Mouse (Mus musculus): Measurements from ENCODE around the gene 4930467E23Rik. TPM values are rescaled to one million over a fixed set of nuclear protein-coding genes. Genes with fewer than 3 reads are reported as not detected.
"Not testable (repeated sequence)": the region's sequence is repeated elsewhere in the genome, so short reads cannot be mapped to it uniquely, and the experiment has no call there.

The 4930467E23Rik gene
- polyA plus RNA-seq, 1 experiment from 2014 or later: not detected

GRCm38 (mm10) chr8:19701326-19701725, 28.1 kb upstream of the 4930467E23Rik start:
- not testable (repeated sequence) for ATAC-seq (ENCODE audit: low FRiP score, low TSS enrichment)
- 94% methylated on average over 2 of the region's 2 CpGs for WGBS

GRCm38 (mm10) chr8:19702276-19702675, 27.1 kb upstream of the 4930467E23Rik start:
- H3K4me1 ChIP-seq (ENCODE audit: control insufficient read depth, insufficient read depth, low read length); H3K9ac ChIP-seq (ENCODE audit: low read depth, low read length); H3K4me3 ChIP-seq (ENCODE audit: low read length); H3K36me3 ChIP-seq (ENCODE audit: control insufficient read depth, insufficient read depth, low read length); H3K27ac ChIP-seq (ENCODE audit: low read depth, low read length); H3K4me2 ChIP-seq (replicated peaks; ENCODE audit: low read depth, low read length); ATAC-seq (ENCODE audit: low FRiP score, low TSS enrichment); H3K27me3 ChIP-seq (ENCODE audit: control insufficient read depth, insufficient read depth, low read length); H3K9me3 ChIP-seq (ENCODE audit: control insufficient read depth, low read length): not testable (repeated sequence)
- 74% methylated on average over 1 of the region's 2 CpGs for WGBS

More at GRCm38 (mm10) chr8:19701326-19701725, 28.1 kb upstream of the 4930467E23Rik start:
- not testable (repeated sequence) for H3K4me2 ChIP-seq (replicated peaks; ENCODE audit: low read depth, low read length); H3K27ac ChIP-seq (ENCODE audit: low read depth, low read length); H3K9me3 ChIP-seq (ENCODE audit: control insufficient read depth, low read length); H3K4me3 ChIP-seq (ENCODE audit: low read length); H3K4me1 ChIP-seq (ENCODE audit: control insufficient read depth, insufficient read depth, low read length); H3K36me3 ChIP-seq (ENCODE audit: control insufficient read depth, insufficient read depth, low read length); H3K9ac ChIP-seq (ENCODE audit: low read depth, low read length); H3K27me3 ChIP-seq (ENCODE audit: control insufficient read depth, insufficient read depth, low read length)

GRCm38 (mm10) chr8:19702972-19703709, 26.2 kb upstream of the 4930467E23Rik start:
- not testable (repeated sequence) for H3K36me3 ChIP-seq (ENCODE audit: control insufficient read depth, insufficient read depth, low read length); H3K27me3 ChIP-seq (ENCODE audit: control insufficient read depth, insufficient read depth, low read length); H3K4me2 ChIP-seq (replicated peaks; ENCODE audit: low read depth, low read length); H3K27ac ChIP-seq (ENCODE audit: low read depth, low read length); H3K9me3 ChIP-seq (ENCODE audit: control insufficient read depth, low read length); H3K4me1 ChIP-seq (ENCODE audit: control insufficient read depth, insufficient read depth, low read length); H3K4me3 ChIP-seq (ENCODE audit: low read length); H3K9ac ChIP-seq (ENCODE audit: low read depth, low read length)
- ATAC-seq (ENCODE audit: low FRiP score, low TSS enrichment): peak; percentile 96
- 43% methylated on average over 13 of the region's 13 CpGs for WGBS

- not testable (repeated sequence) for H3K4me2 ChIP-seq (replicated peaks; ENCODE audit: low read depth, low read length); H3K27me3 ChIP-seq (ENCODE audit: control insufficient read depth, insufficient read depth, low read length); H3K4me1 ChIP-seq (ENCODE audit: control insufficient read depth, insufficient read depth, low read length); H3K9ac ChIP-seq (ENCODE audit: low read depth, low read length); H3K27ac ChIP-seq (ENCODE audit: low read depth, low read length); H3K9me3 ChIP-seq (ENCODE audit: control insufficient read depth, low read length); H3K4me3 ChIP-seq (ENCODE audit: low read length); ATAC-seq (ENCODE audit: low FRiP score, low TSS enrichment); H3K36me3 ChIP-seq (ENCODE audit: control insufficient read depth, insufficient read depth, low read length)
Observed at GRCm38 (mm10) chr8:19703906-19704305, 25.5 kb upstream of the 4930467E23Rik start.

GRCm38 (mm10) chr8:19704441-19705215, 24.7 kb upstream of the 4930467E23Rik start:
- 80% methylated on average over 1 of the region's 4 CpGs for WGBS
- not testable (repeated sequence) for H3K4me3 ChIP-seq (ENCODE audit: low read length); H3K4me1 ChIP-seq (ENCODE audit: control insufficient read depth, insufficient read depth, low read length); ATAC-seq (ENCODE audit: low FRiP score, low TSS enrichment); H3K27me3 ChIP-seq (ENCODE audit: control insufficient read depth, insufficient read depth, low read length); H3K9me3 ChIP-seq (ENCODE audit: control insufficient read depth, low read length); H3K36me3 ChIP-seq (ENCODE audit: control insufficient read depth, insufficient read depth, low read length); H3K9ac ChIP-seq (ENCODE audit: low read depth, low read length); H3K4me2 ChIP-seq (replicated peaks; ENCODE audit: low read depth, low read length); H3K27ac ChIP-seq (ENCODE audit: low read depth, low read length)

- H3K27me3 ChIP-seq (ENCODE audit: control insufficient read depth, insufficient read depth, low read length); H3K4me1 ChIP-seq (ENCODE audit: control insufficient read depth, insufficient read depth, low read length); H3K9me3 ChIP-seq (ENCODE audit: control insufficient read depth, low read length); ATAC-seq (ENCODE audit: low FRiP score, low TSS enrichment); H3K4me2 ChIP-seq (replicated peaks; ENCODE audit: low read depth, low read length); H3K4me3 ChIP-seq (ENCODE audit: low read length); H3K36me3 ChIP-seq (ENCODE audit: control insufficient read depth, insufficient read depth, low read length); H3K9ac ChIP-seq (ENCODE audit: low read depth, low read length); H3K27ac ChIP-seq (ENCODE audit: low read depth, low read length): not testable (repeated sequence)
- 75% methylated on average over 9 of the region's 9 CpGs for whole genome bisulfite sequencing
Observed at GRCm38 (mm10) chr8:19705216-19705600, 24.2 kb upstream of the 4930467E23Rik start.

GRCm38 (mm10) chr8:19706101-19706725, 23.2 kb upstream of the 4930467E23Rik start:
- not testable (repeated sequence) for H3K4me3 ChIP-seq (ENCODE audit: low read length); H3K27me3 ChIP-seq (ENCODE audit: control insufficient read depth, insufficient read depth, low read length); H3K27ac ChIP-seq (ENCODE audit: low read depth, low read length); H3K9ac ChIP-seq (ENCODE audit: low read depth, low read length); H3K9me3 ChIP-seq (ENCODE audit: control insufficient read depth, low read length); H3K4me2 ChIP-seq (replicated peaks; ENCODE audit: low read depth, low read length); ATAC-seq (ENCODE audit: low FRiP score, low TSS enrichment); H3K36me3 ChIP-seq (ENCODE audit: control insufficient read depth, insufficient read depth, low read length); H3K4me1 ChIP-seq (ENCODE audit: control insufficient read depth, insufficient read depth, low read length)
- WGBS: 83% methylated on average over 4 of the region's 4 CpGs

- WGBS: 73% methylated on average over 7 of the region's 7 CpGs
- not testable (repeated sequence) for H3K4me2 ChIP-seq (replicated peaks; ENCODE audit: low read depth, low read length); H3K4me1 ChIP-seq (ENCODE audit: control insufficient read depth, insufficient read depth, low read length); H3K4me3 ChIP-seq (ENCODE audit: low read length); H3K9ac ChIP-seq (ENCODE audit: low read depth, low read length); H3K27ac ChIP-seq (ENCODE audit: low read depth, low read length); H3K9me3 ChIP-seq (ENCODE audit: control insufficient read depth, low read length); H3K27me3 ChIP-seq (ENCODE audit: control insufficient read depth, insufficient read depth, low read length); H3K36me3 ChIP-seq (ENCODE audit: control insufficient read depth, insufficient read depth, low read length)
- ATAC-seq (ENCODE audit: low FRiP score, low TSS enrichment): 0 out of 2 replicates have a peak, but pooled peaks have one; percentile 60
Observed at GRCm38 (mm10) chr8:19706918-19707760, 22.2 kb upstream of the 4930467E23Rik start.

All from kidney, embryonic 14.5 days (tissue).